Mouse (Mus musculus): Measurements from ENCODE around the gene Hap1. TPM values are rescaled to one million over a fixed set of nuclear protein-coding genes. Genes with fewer than 3 reads are reported as not detected.
A peak's percentile ranks its signal among the peaks of the same experiment; 100 is the strongest.
"Not testable (repeated sequence)": the region's sequence is repeated elsewhere in the genome, so short reads cannot be mapped to it uniquely, and the experiment has no call there.

The Hap1 gene
- polyA plus RNA-seq, 1 experiment from 2014 or later, result 15.5 TPM

DNA sequence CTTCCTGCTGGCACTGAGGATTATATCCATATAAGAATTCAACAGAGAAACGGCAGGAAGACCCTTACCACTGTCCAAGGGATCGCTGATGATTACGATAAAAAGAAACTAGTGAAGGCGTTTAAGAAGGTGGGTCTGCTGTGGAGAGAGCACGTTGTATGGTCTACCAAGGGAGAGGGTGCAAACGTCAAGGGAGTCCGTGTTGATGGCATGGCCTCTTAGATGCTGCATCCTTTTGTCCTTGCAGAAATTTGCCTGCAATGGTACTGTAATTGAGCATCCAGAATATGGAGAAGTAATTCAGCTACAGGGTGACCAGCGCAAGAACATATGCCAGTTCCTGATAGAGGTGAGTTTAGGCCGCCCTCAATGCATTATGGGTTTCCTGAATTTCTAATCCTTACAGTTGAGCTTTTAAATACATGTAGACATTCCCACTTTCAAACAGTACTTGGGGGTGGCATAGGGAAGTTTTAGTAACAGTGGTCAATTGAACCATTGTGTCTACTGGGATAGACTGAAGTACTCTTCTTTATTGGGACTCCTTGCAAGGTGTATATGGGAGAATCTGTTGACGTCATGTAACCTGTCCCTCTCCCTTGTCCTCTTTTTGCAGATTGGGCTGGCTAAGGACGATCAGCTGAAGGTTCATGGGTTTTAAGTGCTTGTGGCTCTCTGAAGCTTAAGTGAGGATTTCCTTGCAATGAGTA, 35.1 kb downstream of the Hap1 start:
- H3K9ac ChIP-seq, result peak overlapping the region; percentile 32; the same call in 1 of the 2 replicates
- WGBS, result 16% methylated on average over 11 of the region's 11 CpGs

DNA sequence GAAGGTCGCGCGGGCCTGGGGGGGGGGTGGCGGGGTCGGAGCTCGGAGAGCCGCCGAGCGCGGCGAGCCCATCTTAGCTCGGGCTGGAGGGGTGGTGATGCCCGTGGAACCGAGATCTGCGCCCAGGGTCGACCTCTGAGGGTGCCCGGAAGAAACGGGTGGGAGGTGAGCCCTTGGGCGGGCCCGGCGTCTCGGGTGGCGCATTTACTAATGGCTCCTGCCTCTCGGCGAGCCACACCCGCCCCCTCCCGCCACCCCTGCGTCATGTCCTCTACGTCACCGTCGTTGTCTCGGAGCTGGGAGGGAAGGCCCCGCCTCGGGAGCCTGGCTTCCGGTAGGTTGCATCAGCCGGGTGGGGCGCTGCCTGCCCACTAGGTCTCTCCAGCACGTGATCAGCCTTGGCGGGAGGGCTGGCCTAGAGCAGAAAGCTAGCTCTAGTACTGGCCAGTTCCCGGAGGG, 35.7 kb downstream of the Hap1 start:
- Histone ChIP-seq H3K27ac (peak overlapping the region; percentile 99), H3K27me3 (replicated peaks) (no peaks in the 10 kb centered on the region), H3K4me3 (replicated peaks) (peak overlapping the region; percentile 81), H3K9me3 (no peaks in the 10 kb centered on the region), H3K4me2 (peak overlapping the region; percentile 76), H3K9ac (peak overlapping the region; percentile 88), H3K4me1 (0 out of 2 replicates have a peak, but pooled peaks cover 5% of the 10 kb centered on the region), H3K36me3 (peaks cover 15% of the 10 kb centered on the region)
- WGBS, result under 1% methylated on average over 37 of the region's 40 CpGs
- ATAC-seq (ENCODE audit: insufficient read depth, low FRiP score, low read depth), result peak; percentile 89

More for the DNA sequence above, 35.1 kb downstream of the Hap1 start:
- peak overlapping the region; percentile 81 for H3K4me3 ChIP-seq (replicated peaks)
- ATAC-seq (ENCODE audit: insufficient read depth, low FRiP score, low read depth); H3K27me3 ChIP-seq (replicated peaks); H3K4me1 ChIP-seq; H3K9me3 ChIP-seq: not testable (repeated sequence)
- peaks cover 15% of the 10 kb centered on the region for H3K36me3 ChIP-seq
- H3K27ac ChIP-seq, result peak overlapping the region; percentile 99
- H3K4me2 ChIP-seq, result peak overlapping the region; percentile 76

DNA sequence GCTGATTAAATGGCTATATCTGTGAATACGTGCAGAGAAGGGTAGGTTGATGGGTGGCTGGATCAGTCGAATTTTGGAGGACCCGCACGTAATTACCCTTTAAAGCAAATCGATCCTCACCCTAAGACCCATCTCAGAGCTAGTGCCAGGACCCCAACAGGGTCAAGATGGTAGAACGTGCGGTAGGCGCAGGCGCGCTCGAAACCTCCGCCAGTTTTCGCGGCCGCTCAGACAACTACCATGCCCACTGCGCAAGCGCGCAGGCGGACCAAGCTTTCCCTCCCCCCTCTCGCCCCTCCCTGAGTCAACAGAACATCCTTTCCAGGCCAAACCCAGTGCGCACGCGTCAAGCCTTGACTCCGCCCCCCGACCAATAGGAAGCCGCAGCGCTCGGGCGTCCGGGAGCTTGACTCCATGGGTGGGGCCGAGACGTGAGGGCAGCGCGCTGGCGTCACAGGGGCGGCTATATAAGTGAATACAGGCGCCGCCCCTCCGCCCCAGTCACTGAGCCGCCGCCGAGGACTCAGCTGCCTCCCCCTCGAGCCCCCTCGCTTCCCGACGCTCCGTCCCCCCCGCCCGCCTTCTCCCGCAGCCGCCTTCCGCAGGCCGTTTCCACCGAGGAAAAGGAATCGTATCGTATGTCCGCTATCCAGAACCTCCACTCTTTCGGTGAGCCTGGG, 36.3 kb downstream of the Hap1 start, which contains the start of gene Eif1:
Gene Eif1 (plus strand): TSS at position 394 of the 680 bp plus-strand sequence.
- Histone ChIP-seq H3K9me3 (no peaks in the 10 kb centered on the region), H3K4me3 (replicated peaks) (peak within 1 kb of the TSS; percentile 81), H3K27ac (peak within 1 kb of the TSS; percentile 99), H3K36me3 (peaks cover 15% of the 10 kb centered on the region), H3K9ac (peak within 1 kb of the TSS; percentile 88), H3K4me1 (0 out of 2 replicates have a peak, but pooled peaks cover 5% of the 10 kb centered on the region), H3K4me2 (peak within 1 kb of the TSS; percentile 76), H3K27me3 (replicated peaks) (no peaks in the 10 kb centered on the region)
- ATAC-seq (ENCODE audit: insufficient read depth, low FRiP score, low read depth), result peak; percentile 89
- WGBS, result 1% methylated on average over 50 of the region's 58 CpGs

DNA sequence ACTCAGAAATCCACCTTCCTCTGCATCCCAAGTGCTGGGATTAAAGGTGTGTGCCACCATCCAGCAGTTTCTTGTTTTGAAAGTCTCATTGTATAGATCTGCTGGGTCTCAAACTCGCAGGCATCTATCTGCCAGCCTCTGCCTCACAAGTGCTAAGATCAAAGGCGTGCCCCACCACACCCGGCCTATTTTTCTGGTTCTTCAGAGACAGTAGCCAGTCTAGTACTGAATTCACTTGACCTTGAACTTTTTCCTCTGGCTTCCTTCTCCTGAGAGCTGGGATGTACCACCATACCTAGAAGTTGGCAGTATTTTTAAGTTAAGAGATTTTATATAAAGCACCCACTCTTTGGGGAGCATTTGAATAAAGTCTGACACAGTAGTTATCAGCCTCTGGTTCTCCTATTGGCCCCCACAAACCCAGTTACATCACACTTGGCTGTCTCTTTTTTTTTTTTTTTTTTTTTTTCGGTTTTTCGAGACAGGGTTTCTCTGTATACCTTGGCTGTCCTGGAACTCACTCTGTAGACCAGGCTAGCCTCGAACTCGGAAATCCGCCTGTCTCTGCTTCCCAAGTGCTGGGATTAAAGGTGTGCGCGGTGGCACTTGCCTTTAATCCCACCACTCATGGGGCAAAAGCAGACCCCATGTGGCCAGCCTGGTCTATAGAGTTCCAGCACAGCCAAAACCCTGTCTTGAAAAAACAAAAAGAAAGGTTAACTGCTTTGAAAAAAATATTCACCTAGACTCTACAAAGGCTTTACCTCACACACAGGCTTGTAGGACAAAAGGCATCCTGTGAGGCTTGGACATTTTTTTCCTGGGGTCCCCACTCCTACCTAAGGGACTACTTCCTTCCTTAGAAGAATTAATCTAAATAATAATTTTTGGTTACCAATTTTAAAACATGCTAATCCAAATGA, 37.1 kb downstream of the Hap1 start:
- H3K4me3 ChIP-seq (replicated peaks), result peak overlapping the region; percentile 44
- no peaks in the 10 kb centered on the region for H3K27me3 ChIP-seq (replicated peaks)
- peaks cover 15% of the 10 kb centered on the region for H3K36me3 ChIP-seq
- 0 out of 2 replicates have a peak, but pooled peaks cover 5% of the 10 kb centered on the region for H3K4me1 ChIP-seq
- H3K4me2 ChIP-seq, result peak overlapping the region; percentile 64
- peak overlapping the region; percentile 22; the same call in 1 of the 2 replicates for H3K9ac ChIP-seq
- no peak for ATAC-seq (ENCODE audit: insufficient read depth, low FRiP score, low read depth)
- no peaks in the 10 kb centered on the region for H3K9me3 ChIP-seq
- WGBS, result 83% methylated on average over 10 of the region's 10 CpGs
- peak overlapping the region; percentile 75; the same call in 1 of the 2 replicates for H3K27ac ChIP-seq

DNA sequence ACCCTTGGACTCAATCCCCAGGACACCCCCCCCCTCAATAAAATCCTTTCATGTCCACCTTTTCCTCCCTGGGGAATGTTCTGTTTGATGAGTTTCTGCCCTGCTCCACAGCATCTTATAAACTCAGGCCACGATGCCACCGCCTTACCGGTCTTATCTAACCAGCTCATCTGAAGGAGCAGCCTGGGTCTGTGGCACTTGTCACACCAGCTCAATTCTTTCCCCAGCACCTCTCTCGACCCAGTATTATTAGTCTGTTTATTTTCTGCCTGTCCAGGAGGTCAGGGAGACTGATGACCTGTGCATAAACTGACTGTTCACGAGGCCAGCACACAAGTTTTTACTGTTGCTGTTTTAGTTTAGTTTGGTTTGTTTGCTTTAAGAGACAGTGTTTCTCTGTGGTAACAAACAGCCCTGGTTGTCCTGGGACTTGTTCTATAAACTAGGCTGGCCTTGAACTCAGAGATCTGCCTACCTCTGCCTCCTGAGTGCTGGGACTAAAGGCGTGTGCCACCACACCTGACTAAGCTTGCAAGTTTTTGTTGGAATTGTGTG, 38.0 kb downstream of the Hap1 start:
- no peak for ATAC-seq (ENCODE audit: insufficient read depth, low FRiP score, low read depth)
- H3K27me3 ChIP-seq (replicated peaks), result no peaks in the 10 kb centered on the region
- H3K36me3 ChIP-seq, result peaks cover 15% of the 10 kb centered on the region
- H3K4me1 ChIP-seq, result 0 out of 2 replicates have a peak, but pooled peaks cover 5% of the 10 kb centered on the region
- no peaks in the 10 kb centered on the region for H3K9me3 ChIP-seq
- H3K9ac ChIP-seq, result no peak overlapping the region
- H3K4me2 ChIP-seq, result no peak overlapping the region
- no peak overlapping the region for H3K27ac ChIP-seq
- H3K4me3 ChIP-seq (replicated peaks), result no peak overlapping the region
- WGBS, result 44% methylated on average over 6 of the region's 6 CpGs

DNA sequence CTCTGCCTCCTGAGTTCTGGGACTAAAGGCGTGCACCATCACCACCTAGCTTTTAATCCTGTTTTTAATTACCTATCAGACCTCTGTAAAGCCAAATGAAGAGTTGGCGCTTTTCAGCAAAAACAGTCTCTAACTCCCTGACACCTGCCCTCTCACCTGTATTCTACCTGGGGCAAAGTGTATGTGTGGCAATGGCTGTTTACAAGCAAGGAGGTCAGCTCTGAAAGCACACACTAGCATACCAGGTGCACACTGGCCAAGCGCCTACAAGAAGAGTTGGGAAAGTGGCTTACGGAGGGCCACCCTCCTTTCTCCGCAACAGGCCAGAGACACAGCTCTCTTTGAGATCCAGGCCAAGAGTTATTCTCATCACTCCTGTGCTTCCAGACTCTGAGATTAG, 40.5 kb downstream of the Hap1 start:
- H3K9ac ChIP-seq, result no peak overlapping the region
- 91% methylated on average over 5 of the region's 5 CpGs for WGBS
- no peak for ATAC-seq (ENCODE audit: insufficient read depth, low FRiP score, low read depth)
- no peak overlapping the region for H3K4me2 ChIP-seq
- no peak overlapping the region for H3K27ac ChIP-seq
- 0 out of 2 replicates have a peak, but pooled peaks cover 3% of the 10 kb centered on the region for H3K4me1 ChIP-seq
- H3K27me3 ChIP-seq (replicated peaks), result no peaks in the 10 kb centered on the region
- H3K4me3 ChIP-seq (replicated peaks), result no peak overlapping the region
- H3K36me3 ChIP-seq, result no peaks in the 10 kb centered on the region
- no peaks in the 10 kb centered on the region for H3K9me3 ChIP-seq

DNA sequence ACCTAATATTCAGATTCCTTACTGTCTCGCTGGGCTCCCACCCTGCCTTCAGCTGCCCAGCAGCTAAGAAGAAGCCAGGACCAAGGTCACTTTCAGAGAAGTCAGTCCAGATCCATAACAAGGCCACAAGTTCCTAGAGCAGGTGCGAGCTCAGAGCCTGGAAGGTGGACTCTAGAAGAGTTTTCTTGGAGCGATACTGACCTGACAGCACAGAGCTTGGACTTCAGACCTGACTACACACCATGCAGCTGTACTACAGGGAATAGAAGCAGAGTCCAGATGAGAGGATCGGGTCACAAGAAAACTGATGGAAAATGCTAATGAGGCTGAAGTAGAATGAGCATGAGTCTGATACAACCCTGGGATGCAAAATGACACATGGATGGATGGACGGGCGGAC, 42.5 kb downstream of the Hap1 start:
- no peak overlapping the region for H3K9ac ChIP-seq
- ATAC-seq (ENCODE audit: insufficient read depth, low FRiP score, low read depth), result no peak
- WGBS, result 87% methylated on average over 6 of the region's 6 CpGs
- H3K36me3 ChIP-seq, result no peaks in the 10 kb centered on the region
- H3K9me3 ChIP-seq, result no peaks in the 10 kb centered on the region
- H3K27me3 ChIP-seq (replicated peaks), result no peaks in the 10 kb centered on the region
- H3K4me1 ChIP-seq, result no peaks in the 10 kb centered on the region
- H3K4me3 ChIP-seq (replicated peaks), result no peak overlapping the region
- H3K27ac ChIP-seq, result no peak overlapping the region
- H3K4me2 ChIP-seq, result no peak overlapping the region

DNA sequence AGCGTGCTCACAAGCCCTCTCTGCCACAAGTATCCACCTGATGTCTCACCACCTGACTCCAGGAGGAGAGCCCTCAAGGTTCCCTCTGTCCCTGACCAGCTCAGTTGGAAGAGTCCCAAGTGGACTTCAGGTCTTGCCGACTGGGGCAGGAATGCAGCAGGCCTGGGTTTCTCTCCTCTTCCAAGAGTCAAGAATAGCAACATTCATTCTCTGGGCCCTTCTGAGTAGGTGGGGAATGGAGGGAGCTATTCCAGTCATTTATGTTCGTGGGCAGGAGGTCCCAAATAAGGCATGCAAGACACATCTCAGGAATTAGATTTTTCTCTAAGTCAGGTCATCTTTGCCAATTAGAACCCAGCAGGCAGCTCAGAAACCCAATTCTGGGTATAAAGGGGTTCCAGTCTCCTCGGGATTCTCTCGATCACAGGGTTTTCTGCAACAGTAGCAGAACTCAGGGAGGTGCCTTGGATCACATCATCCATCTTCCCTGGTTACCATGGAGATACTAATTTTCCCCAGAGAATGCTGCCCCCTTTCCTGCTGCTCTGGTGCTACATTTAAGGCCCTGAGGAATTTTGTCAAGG, 43.7 kb downstream of the Hap1 start:
- ATAC-seq (ENCODE audit: insufficient read depth, low FRiP score, low read depth), result no peak
- Histone ChIP-seq H3K36me3 (no peaks in the 10 kb centered on the region), H3K4me1 (no peaks in the 10 kb centered on the region), H3K4me2 (no peak overlapping the region), H3K9ac (no peak overlapping the region), H3K4me3 (replicated peaks) (no peak overlapping the region), H3K27me3 (replicated peaks) (no peaks in the 10 kb centered on the region), H3K27ac (no peak overlapping the region), H3K9me3 (no peaks in the 10 kb centered on the region)
- WGBS, result 32% methylated on average over 5 of the region's 5 CpGs

DNA sequence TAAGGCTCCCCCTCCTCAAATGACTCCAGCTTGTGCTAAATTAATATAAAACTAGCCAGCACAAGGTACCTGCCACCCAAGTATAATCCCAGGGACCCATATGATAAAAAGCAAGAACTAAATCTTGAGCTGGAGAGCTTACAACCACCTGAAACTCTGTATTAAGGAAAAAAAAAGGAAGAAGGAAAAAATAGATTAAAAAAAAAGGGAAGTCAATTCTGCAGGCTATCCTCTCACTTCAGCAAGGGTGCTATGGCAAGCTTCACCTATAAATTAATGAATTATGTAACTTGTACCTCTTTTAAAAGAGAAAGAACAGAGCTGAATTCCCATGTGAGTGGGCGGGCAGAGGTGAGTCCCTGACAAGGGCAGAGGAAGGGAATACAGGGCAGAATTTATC, 44.3 kb downstream of the Hap1 start:
- Histone ChIP-seq H3K9me3 (no peaks in the 10 kb centered on the region), H3K9ac (no peak overlapping the region)
- no peak for ATAC-seq (ENCODE audit: insufficient read depth, low FRiP score, low read depth)

DNA sequence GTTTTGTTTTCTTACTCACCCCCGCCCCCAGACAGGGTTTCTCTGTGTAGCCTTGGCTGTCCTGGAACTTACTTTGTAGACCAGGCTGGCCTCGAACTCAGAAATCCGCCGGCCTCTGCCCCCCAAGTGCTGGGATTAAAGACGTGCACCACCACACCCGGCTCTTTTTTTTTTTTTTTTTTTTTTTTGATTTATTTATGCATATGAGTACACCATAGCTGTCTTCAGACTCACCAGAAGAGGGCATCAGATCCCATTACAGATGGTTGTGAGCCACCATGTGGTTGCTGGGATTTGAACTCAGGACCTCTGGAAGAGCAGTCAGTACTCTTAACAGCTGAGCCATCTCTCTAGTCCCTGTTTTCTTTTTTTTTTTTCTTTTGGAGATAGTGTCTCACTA, 47.3 kb downstream of the Hap1 start:
- H3K4me1 ChIP-seq; H3K4me3 ChIP-seq (replicated peaks); H3K27me3 ChIP-seq (replicated peaks); H3K36me3 ChIP-seq; H3K4me2 ChIP-seq; H3K27ac ChIP-seq; H3K9ac ChIP-seq; H3K9me3 ChIP-seq; ATAC-seq (ENCODE audit: insufficient read depth, low FRiP score, low read depth): not testable (repeated sequence)
- WGBS, result 79% methylated on average over 6 of the region's 6 CpGs

More for the DNA sequence above, 44.3 kb downstream of the Hap1 start:
- Histone ChIP-seq H3K27me3 (replicated peaks) (no peaks in the 10 kb centered on the region), H3K4me2 (no peak overlapping the region), H3K36me3 (no peaks in the 10 kb centered on the region), H3K4me3 (replicated peaks) (no peak overlapping the region), H3K4me1 (no peaks in the 10 kb centered on the region), H3K27ac (no peak overlapping the region)
- WGBS, result 55% methylated on average over 1 of the region's 1 CpGs

DNA sequence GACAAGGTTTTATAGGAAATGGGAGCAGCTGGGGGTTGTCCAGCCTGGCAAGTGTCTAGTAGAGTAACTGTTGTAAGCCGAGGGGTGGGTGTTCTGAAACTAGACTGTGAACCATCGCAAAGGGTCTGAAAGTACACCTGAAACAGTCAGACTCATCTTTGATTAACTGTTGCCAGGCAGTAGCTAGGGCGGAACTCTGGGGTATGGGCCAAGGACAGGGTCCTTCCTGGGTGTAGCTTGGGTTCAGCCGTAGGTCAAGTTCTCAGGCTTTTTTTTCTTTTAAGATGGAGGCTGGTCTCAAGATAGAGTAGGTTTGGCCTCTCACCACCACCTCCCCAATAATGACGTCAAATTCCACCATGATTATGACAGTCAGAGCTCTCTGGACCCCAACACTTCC, 48.0 kb downstream of the Hap1 start:
- no peak overlapping the region for H3K27ac ChIP-seq
- no peak for ATAC-seq (ENCODE audit: insufficient read depth, low FRiP score, low read depth)

More for the DNA sequence above, 48.0 kb downstream of the Hap1 start:
- no peak overlapping the region for H3K4me2 ChIP-seq
- WGBS, result 81% methylated on average over 5 of the region's 5 CpGs
- H3K4me3 ChIP-seq (replicated peaks), result no peak overlapping the region
- H3K4me1 ChIP-seq, result no peaks in the 10 kb centered on the region
- no peak overlapping the region for H3K9ac ChIP-seq
- no peaks in the 10 kb centered on the region for H3K36me3 ChIP-seq
- H3K27me3 ChIP-seq (replicated peaks), result no peaks in the 10 kb centered on the region
- H3K9me3 ChIP-seq, result no peaks in the 10 kb centered on the region

All from stomach, embryonic 15.5 days (tissue).